Mouse (Mus musculus) gastrocnemius, adult 18-20 months (tissue): ENCODE data around the gene Gm3127. TPM values are rescaled to one million over a fixed set of nuclear protein-coding genes. Genes with fewer than 3 reads are reported as not detected.
"Not testable (repeated sequence)": the region's sequence is repeated elsewhere in the genome, so short reads cannot be mapped to it uniquely, and the experiment has no call there.

Experiments
- DNase-seq: peaks from one replicate; pipeline ENCODE4 v3.0.0; 2021; ENCODE audit warnings: low spot score
- long read RNA-seq, 2 experiments: library from polyadenylated mRNA; stranded (forward); transcript quantifications; one replicate each; pipeline ENCODE4 v2.0.0; 2021
- total RNA-seq, 2 experiments: library from RNA; stranded (reverse); gene quantifications; 2 replicates each; pipeline ENCODE4 v1.2.3; 2021

Gene Gm3127
- total RNA-seq = not detected
- long read RNA-seq, experiment 1 = 0 reads
- long read RNA-seq, experiment 2 = 0 reads

GRCm38 (mm10) chr14:4164730-4165129 lies at the start of gene Gm3127:
Gm3127 (plus strand) TSS chr14:4165030.
- not testable (repeated sequence) for DNase-seq

GRCm38 (mm10) chr14:4141646-4142045 lies 23.2 kb upstream of the Gm3127 start:
- not testable (repeated sequence) for DNase-seq

- DNase-seq = not testable (repeated sequence)
These were observed 17.2 kb downstream of the Gm3127 start for GRCm38 (mm10) chr14:4182030-4182429.

- DNase-seq = not testable (repeated sequence)
These were observed 17.8 kb downstream of the Gm3127 start, which contains the start of gene Gm2974 for GRCm38 (mm10) chr14:4182491-4183210. Gm2974 (plus strand) TSS chr14:4182576.

GRCm38 (mm10) chr14:4183375-4183774 lies 18.5 kb downstream of the Gm3127 start:
- not testable (repeated sequence) for DNase-seq

Other genes with a start within 250 kb of the Gm3127 start
- gene Gm3029, start 233.3 kb upstream of the Gm3127 start, total RNA-seq = not detected
- not detected for gene Gm3095, start 201.5 kb upstream of the Gm3127 start, total RNA-seq
- gene Gm3099, start 166.6 kb upstream of the Gm3127 start, total RNA-seq = not detected
- gene Gm5796, start 141.1 kb upstream of the Gm3127 start, total RNA-seq = under 1 TPM; 0.31 to 0.43 TPM
- not detected for gene Gm3115, start 80.9 kb upstream of the Gm3127 start, total RNA-seq
- under 1 TPM; 0.17 to 0.18 TPM for gene Gm8108, start 54.5 kb upstream of the Gm3127 start, total RNA-seq
- gene Gm2974, start 17.5 kb downstream of the Gm3127 start, total RNA-seq = not detected
- gene Gm3138, start 84.6 kb downstream of the Gm3127 start, total RNA-seq = not detected
- gene Gm3149, start 152.3 kb downstream of the Gm3127 start, total RNA-seq = not detected
- gene 2610042L04Rik, start 169.7 kb downstream of the Gm3127 start, total RNA-seq = not detected
- not detected for gene Gm3159, start 232.5 kb downstream of the Gm3127 start, total RNA-seq